Mouse (Mus musculus): Measurements from ENCODE around the gene Tmed6.
"Not testable (repeated sequence)": the region's sequence is repeated elsewhere in the genome, so short reads cannot be mapped to it uniquely, and the experiment has no call there.

Tmed6 gene

GRCm38 (mm10) chr8:107065511-107066496 is at the start of gene Tmed6:
Tmed6 (minus strand) TSS chr8:107065644.
- no peak for DNase-seq

- DNase-seq, result no peak
Observed at GRCm38 (mm10) chr8:107115008-107115320, 49.5 kb upstream of the Tmed6 start.

- no peak for DNase-seq
Observed at GRCm38 (mm10) chr8:107114150-107115007, 48.9 kb upstream of the Tmed6 start.

- DNase-seq, result no peak
Observed at GRCm38 (mm10) chr8:107113209-107113608, 47.8 kb upstream of the Tmed6 start.

- DNase-seq, result no peak
Observed at GRCm38 (mm10) chr8:107111340-107112105, 46.1 kb upstream of the Tmed6 start.

GRCm38 (mm10) chr8:107110629-107111330 is 45.3 kb upstream of the Tmed6 start:
- no peak for DNase-seq

- no peak for DNase-seq
Observed at GRCm38 (mm10) chr8:107109816-107110435, 44.5 kb upstream of the Tmed6 start.

GRCm38 (mm10) chr8:107108978-107109720 is 43.7 kb upstream of the Tmed6 start:
- no peak for DNase-seq

- DNase-seq, result not testable (repeated sequence)
Observed at GRCm38 (mm10) chr8:107108089-107108488, 42.6 kb upstream of the Tmed6 start.

GRCm38 (mm10) chr8:107104547-107104946 is 39.1 kb upstream of the Tmed6 start:
- peak; percentile 76 for DNase-seq

GRCm38 (mm10) chr8:107100635-107101034 is 35.2 kb upstream of the Tmed6 start:
- no peak for DNase-seq

- DNase-seq, result peak; percentile 94 to 98
Observed at GRCm38 (mm10) chr8:107096366-107097036, 31.1 kb upstream of the Tmed6 start, which contains the start of gene Terf2. Terf2 (minus strand) TSS chr8:107096547.

GRCm38 (mm10) chr8:107095717-107096365 is 30.4 kb upstream of the Tmed6 start:
- no peak for DNase-seq

GRCm38 (mm10) chr8:107090531-107090930 is 25.1 kb upstream of the Tmed6 start:
- DNase-seq, result no peak

GRCm38 (mm10) chr8:107088526-107089063 is 23.2 kb upstream of the Tmed6 start:
- no peak for DNase-seq

- DNase-seq, result no peak
Observed at GRCm38 (mm10) chr8:107086018-107086417, 20.6 kb upstream of the Tmed6 start.

GRCm38 (mm10) chr8:107085358-107085757 is 19.9 kb upstream of the Tmed6 start:
- no peak for DNase-seq

- no peak for DNase-seq
Observed at GRCm38 (mm10) chr8:107076239-107076888, 10.9 kb upstream of the Tmed6 start.

- no peak for DNase-seq
Observed at GRCm38 (mm10) chr8:107074128-107074527, 8.7 kb upstream of the Tmed6 start.
